Mouse (Mus musculus) spleen, adult 2 months (tissue): ENCODE measurements around the gene Ric1. TPM values are rescaled to one million over a fixed set of nuclear protein-coding genes. Genes with fewer than 3 reads are reported as not detected.

ENCODE experiments used
- DNase-seq, 2 experiments: peaks; one replicate each; pipeline versions ENCODE4 v3.0.0 to v3.0.0-alpha.2; 2012 to 2021; ENCODE audit warnings: low spot score in 2 of 2, low read depth in 1 of 2
- H3K27ac ChIP-seq: fragments of 200-500 bp; 2 replicates; pipeline ENCODE4 v1.5.1; 2012; ENCODE audit warnings: low read length, inconsistent platforms; ENCODE audit not compliant: insufficient read depth
- H3K27me3 ChIP-seq: fragments of 200-500 bp; 2 replicates; pipeline ENCODE4 v1.6.1; 2012; ENCODE audit warnings: mild to moderate bottlenecking, moderate library complexity, low read length, inconsistent platforms; ENCODE audit not compliant: control insufficient read depth, insufficient read depth
- H3K36me3 ChIP-seq: fragments of 200-500 bp; 2 replicates; pipeline ENCODE4 v1.6.1; 2012; ENCODE audit warnings: mild to moderate bottlenecking, low read length, inconsistent platforms; ENCODE audit not compliant: control insufficient read depth, insufficient read depth
- H3K4me1 ChIP-seq: fragments of 200-500 bp; 2 replicates; pipeline ENCODE4 v1.6.1; 2011; ENCODE audit warnings: inconsistent platforms; ENCODE audit not compliant: control insufficient read depth, insufficient read depth, insufficient read length
- H3K4me3 ChIP-seq: fragments of 200-500 bp; 2 replicates; pipeline ENCODE4 v1.5.1; 2011; ENCODE audit warnings: mild to moderate bottlenecking, inconsistent platforms; ENCODE audit not compliant: insufficient read depth, insufficient read length; ENCODE audit errors: extremely low read depth
- CTCF ChIP-seq: fragments of 200-500 bp; IDR thresholded peaks from 2 replicates; pipeline ENCODE4 v1.5.1; 2011; ENCODE audit warnings: mild to moderate bottlenecking, inconsistent platforms; ENCODE audit not compliant: insufficient read depth, insufficient read length, insufficient replicate concordance; ENCODE audit errors: extremely low read depth
- POLR2A ChIP-seq: fragments of 200-500 bp; IDR thresholded peaks from 2 replicates; pipeline ENCODE4 v1.6.1; 2011; ENCODE audit warnings: low read depth, low read length, inconsistent platforms
- WGBS: fragments of 180-500 bp; shearing (Covaris S2); methylation state at CpG from one replicate; pipeline ENCODE4 v1.1.7; 2018; 5-methylcytosine and 5-hydroxymethylcytosine counted together
- polyA plus RNA-seq: library from polyadenylated mRNA; depleted of rRNA; stranded (reverse); fragments of >200 nt; gene quantifications from 2 replicates; pipeline ENCODE4 v1.2.3, GENCODE M21; 2012

The Ric1 gene
- polyA plus RNA-seq, 1 experiment = 6.7 TPM

- no peak overlapping the region for H3K4me3 ChIP-seq
- no peak for DNase-seq
- no peaks in the 10 kb centered on the region for H3K36me3 ChIP-seq
- no peak overlapping the region for H3K27ac ChIP-seq
- no peaks in the 10 kb centered on the region; the same call in 1 of the 2 replicates for H3K27me3 ChIP-seq
- no peak for TF ChIP-seq CTCF
- peaks cover 4% of the 10 kb centered on the region for H3K4me1 ChIP-seq
Observed at GRCm38 (mm10) chr19:29526837-29527236, 4.8 kb downstream of the Ric1 start.

GRCm38 (mm10) chr19:29527299-29527698 is 5.2 kb downstream of the Ric1 start:
- Histone ChIP-seq H3K27me3 (no peaks in the 10 kb centered on the region; the same call in 1 of the 2 replicates), H3K4me3 (no peak overlapping the region), H3K4me1 (peaks cover 4% of the 10 kb centered on the region), H3K27ac (no peak overlapping the region), H3K36me3 (no peaks in the 10 kb centered on the region)
- WGBS = 92% methylated on average over 4 of the region's 4 CpGs
- DNase-seq = no peak
- TF ChIP-seq CTCF = no peak
- TF ChIP-seq POLR2A = no peak

GRCm38 (mm10) chr19:29528568-29528967 is 6.5 kb downstream of the Ric1 start:
- no peak for DNase-seq
- TF ChIP-seq POLR2A (no peak), CTCF (no peak)
- H3K27ac ChIP-seq = no peak overlapping the region
- H3K27me3 ChIP-seq = no peaks in the 10 kb centered on the region
- no peak overlapping the region for H3K4me3 ChIP-seq
- 60% methylated on average over 2 of the region's 2 CpGs for WGBS
- peaks cover 2% of the 10 kb centered on the region; the same call in 1 of the 2 replicates for H3K36me3 ChIP-seq
- H3K4me1 ChIP-seq = peaks cover 2% of the 10 kb centered on the region; the same call in 1 of the 2 replicates

- WGBS = 91% methylated on average over 5 of the region's 5 CpGs
- no peak overlapping the region for H3K27ac ChIP-seq
- H3K4me1 ChIP-seq = no peaks in the 10 kb centered on the region
- no peaks in the 10 kb centered on the region for H3K27me3 ChIP-seq
- no peak for DNase-seq
- no peak overlapping the region for H3K4me3 ChIP-seq
- TF ChIP-seq CTCF (no peak), POLR2A (no peak)
- H3K36me3 ChIP-seq = peaks cover 6% of the 10 kb centered on the region; the same call in 1 of the 2 replicates
Observed at GRCm38 (mm10) chr19:29534030-29534429, 11.9 kb downstream of the Ric1 start.

- Histone ChIP-seq H3K36me3 (0 out of 2 replicates have a peak, but pooled peaks cover 2% of the 10 kb centered on the region), H3K4me1 (no peaks in the 10 kb centered on the region), H3K4me3 (no peak overlapping the region), H3K27ac (no peak overlapping the region), H3K27me3 (no peaks in the 10 kb centered on the region)
- DNase-seq = no peak
- WGBS = 90% methylated on average over 8 of the region's 8 CpGs
- TF ChIP-seq CTCF (no peak), POLR2A (no peak)
Observed at GRCm38 (mm10) chr19:29542256-29542970, 20.3 kb downstream of the Ric1 start.

GRCm38 (mm10) chr19:29544026-29544425 is 21.9 kb downstream of the Ric1 start:
- Histone ChIP-seq H3K27ac (no peak overlapping the region), H3K4me3 (no peak overlapping the region), H3K27me3 (no peaks in the 10 kb centered on the region), H3K36me3 (no peaks in the 10 kb centered on the region), H3K4me1 (no peaks in the 10 kb centered on the region)
- TF ChIP-seq CTCF = no peak
- TF ChIP-seq POLR2A = no peak
- 94% methylated on average over 6 of the region's 6 CpGs for WGBS
- DNase-seq = no peak

- Histone ChIP-seq H3K4me1 (no peaks in the 10 kb centered on the region), H3K4me3 (no peak overlapping the region), H3K36me3 (no peaks in the 10 kb centered on the region), H3K27ac (no peak overlapping the region), H3K27me3 (no peaks in the 10 kb centered on the region)
- no peak for DNase-seq
- 87% methylated on average over 2 of the region's 2 CpGs for WGBS
- TF ChIP-seq POLR2A (no peak), CTCF (no peak)
Observed at GRCm38 (mm10) chr19:29550618-29551017, 28.5 kb downstream of the Ric1 start.
